Mouse (Mus musculus) gastrocnemius, adult 2 months (tissue): ENCODE data around the gene Fgf2. TPM values are rescaled to one million over a fixed set of nuclear protein-coding genes. Genes with fewer than 3 reads are reported as not detected.

Experiments used
- DNase-seq: peaks from one replicate; pipeline ENCODE4 v3.0.0; 2022
- H3K27ac ChIP-seq: fragments of 200-600 bp; 2 replicates; pipeline ENCODE4 v1.8.1; 2022; ENCODE audit warnings: mild to moderate bottlenecking
- H3K4me3 ChIP-seq: fragments of 200-600 bp; 2 replicates; pipeline ENCODE4 v1.8.1; 2022; ENCODE audit warnings: mild to moderate bottlenecking, moderate library complexity
- CTCF ChIP-seq: fragments of 200-600 bp; IDR thresholded peaks from 2 replicates; pipeline ENCODE4 v1.8.1; 2022; ENCODE audit warnings: antibody characterized with exemption, mild to moderate bottlenecking, moderate library complexity
- intact Hi-C: fragments of 180-260 bp; cut with DNase I; formaldehyde crosslinking; loops from one replicate; pipeline ENCODE4 v1.15.1; 2025
- total RNA-seq, 2 experiments: library from RNA; stranded (reverse); gene quantifications; 2 replicates each; pipeline ENCODE4 v1.2.3; 2021

Fgf2 gene
- total RNA-seq, 2 experiments from 2014 or later, result 5.4 to 12.1 TPM

GRCm38 (mm10) chr3:37328489-37328888 lies 19.7 kb upstream of the Fgf2 start:
- no peak overlapping the region for H3K4me3 ChIP-seq
- TF ChIP-seq CTCF, result no peak
- no peak for DNase-seq
- H3K27ac ChIP-seq, result 0 out of 2 replicates have a peak overlapping the region, but pooled peaks have one; percentile 6
- intact Hi-C loops, result no loop called here

DNA sequence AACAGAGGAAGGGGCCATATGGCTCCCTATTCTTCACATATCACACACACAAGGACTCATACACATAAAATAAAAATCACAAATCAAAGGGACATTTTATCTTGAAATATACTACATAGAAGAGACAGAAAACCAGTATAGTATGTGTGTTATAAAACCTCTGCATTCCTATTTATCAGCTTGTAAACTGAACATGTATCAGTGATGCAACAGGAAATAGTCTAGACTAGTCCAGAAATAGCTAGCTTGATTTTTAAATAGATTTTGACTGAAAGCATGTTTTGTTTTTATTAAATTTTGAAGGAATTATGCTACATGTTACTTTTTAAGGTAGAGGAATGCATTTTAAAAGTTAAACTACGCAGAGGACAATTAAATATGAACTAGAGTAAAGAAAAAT lies 18.2 kb upstream of the Fgf2 start:
- no peak for DNase-seq
- Histone ChIP-seq H3K4me3 (no peak overlapping the region), H3K27ac (no peak overlapping the region)
- intact Hi-C loops, result no loop called here
- TF ChIP-seq CTCF, result no peak

- intact Hi-C loops, result no loop called here
- Histone ChIP-seq H3K27ac (no peak overlapping the region), H3K4me3 (no peak overlapping the region)
- no peak for TF ChIP-seq CTCF
- DNase-seq, result no peak
Measured at GRCm38 (mm10) chr3:37331999-37332449, 16.1 kb upstream of the Fgf2 start.

DNA sequence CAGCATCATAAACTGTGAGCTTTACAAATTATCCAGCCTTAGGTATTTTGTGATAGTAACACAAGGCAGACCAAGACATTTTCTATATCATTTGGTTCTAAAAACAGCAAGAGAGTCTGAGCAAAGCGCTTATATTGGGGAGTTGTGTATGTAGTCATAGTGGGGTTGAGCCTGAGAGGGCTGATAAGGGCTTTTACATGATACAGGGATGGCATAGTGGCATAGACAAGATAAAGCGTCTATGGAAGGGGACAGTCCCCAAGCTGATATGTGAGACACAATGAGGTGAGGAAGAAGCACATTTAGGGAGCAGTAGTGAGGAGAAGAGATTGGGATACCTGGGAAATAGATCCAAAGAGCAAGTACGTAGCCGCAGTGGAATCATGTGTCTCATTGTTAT lies 14.1 kb upstream of the Fgf2 start:
- Histone ChIP-seq H3K27ac (no peak overlapping the region), H3K4me3 (no peak overlapping the region)
- DNase-seq, result no peak
- TF ChIP-seq CTCF, result no peak
- intact Hi-C loops, result no loop called here

DNA sequence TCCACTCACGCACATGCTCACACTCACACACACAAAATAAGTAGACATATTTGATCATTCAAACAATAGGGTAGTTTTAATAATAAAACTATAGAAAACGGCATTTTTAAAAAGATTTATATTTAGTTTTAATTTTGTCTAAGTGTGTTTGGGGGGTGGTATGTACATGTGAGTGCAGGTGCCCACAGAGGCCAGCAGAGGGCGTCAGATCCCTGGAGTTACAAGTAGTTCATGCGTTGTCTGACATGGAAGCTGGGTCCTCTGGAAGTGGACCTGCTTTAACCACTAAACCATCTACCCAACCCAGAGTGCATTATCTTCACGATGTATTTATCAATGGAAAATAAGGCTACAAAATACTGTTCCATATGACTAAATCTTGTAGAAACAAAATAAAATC lies 7.0 kb upstream of the Fgf2 start:
- no peak overlapping the region for H3K27ac ChIP-seq
- peak; percentile 71 for DNase-seq
- intact Hi-C loops, result loop anchor here (1.0 kb wide), 1 partner anchor 73 kb away; no protein-coding TSS in a partner anchor
- TF ChIP-seq CTCF, result peak; percentile 88
- H3K4me3 ChIP-seq, result no peak overlapping the region

DNA sequence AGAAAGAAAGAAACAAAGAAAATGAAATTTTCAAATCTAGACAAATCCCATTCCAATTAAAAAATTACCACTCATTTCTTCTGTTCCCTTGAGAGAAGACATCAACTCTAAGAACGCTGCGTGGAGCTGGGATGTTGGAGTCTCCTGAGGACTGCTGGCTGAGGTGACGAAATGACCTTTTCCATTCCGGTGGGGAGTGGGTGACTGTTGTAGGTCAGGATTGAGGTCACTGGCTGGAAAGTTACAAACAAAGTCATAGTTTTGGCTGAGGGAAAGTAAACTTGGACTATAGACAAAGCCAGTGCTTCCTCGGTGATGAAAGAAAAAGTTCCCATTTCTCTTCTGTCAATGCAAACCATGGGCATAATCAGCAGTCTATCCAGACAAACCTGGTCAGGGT lies 5.3 kb upstream of the Fgf2 start:
- no peak overlapping the region for H3K27ac ChIP-seq
- TF ChIP-seq CTCF, result no peak
- no peak overlapping the region for H3K4me3 ChIP-seq
- intact Hi-C loops, result no loop called here
- peak; percentile 41 for DNase-seq

GRCm38 (mm10) chr3:37347671-37348070 lies 475 bp upstream of the Fgf2 start:
- intact Hi-C loops, result no loop called here
- TF ChIP-seq CTCF, result no peak
- H3K4me3 ChIP-seq, result peak overlapping the region; percentile 75
- no peak for DNase-seq
- H3K27ac ChIP-seq, result peak overlapping the region; percentile 92

DNA sequence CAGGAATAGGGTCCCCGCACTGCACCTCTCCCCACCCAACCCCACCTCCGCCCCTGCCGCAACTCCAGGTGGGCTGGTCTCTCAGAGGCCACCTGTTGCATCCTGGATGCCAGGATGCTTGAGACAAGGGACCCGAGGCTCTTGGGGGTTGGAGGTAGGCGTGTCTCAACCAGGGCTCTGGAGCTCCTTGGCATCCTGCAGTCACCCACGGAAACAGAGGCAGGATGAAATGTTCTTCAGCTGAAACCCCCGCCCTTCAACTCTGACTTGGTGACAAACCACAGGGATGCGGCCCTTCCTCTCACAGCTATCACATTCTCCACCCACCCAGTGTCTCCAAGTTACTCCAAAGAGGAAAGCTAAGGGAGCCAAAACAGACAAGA lies 1.0 kb downstream of the Fgf2 start:
- intact Hi-C loops, result no loop called here
- peak overlapping the region; percentile 75 for H3K4me3 ChIP-seq
- DNase-seq, result peak; percentile 39
- H3K27ac ChIP-seq, result peak overlapping the region; percentile 92
- no peak for TF ChIP-seq CTCF

DNA sequence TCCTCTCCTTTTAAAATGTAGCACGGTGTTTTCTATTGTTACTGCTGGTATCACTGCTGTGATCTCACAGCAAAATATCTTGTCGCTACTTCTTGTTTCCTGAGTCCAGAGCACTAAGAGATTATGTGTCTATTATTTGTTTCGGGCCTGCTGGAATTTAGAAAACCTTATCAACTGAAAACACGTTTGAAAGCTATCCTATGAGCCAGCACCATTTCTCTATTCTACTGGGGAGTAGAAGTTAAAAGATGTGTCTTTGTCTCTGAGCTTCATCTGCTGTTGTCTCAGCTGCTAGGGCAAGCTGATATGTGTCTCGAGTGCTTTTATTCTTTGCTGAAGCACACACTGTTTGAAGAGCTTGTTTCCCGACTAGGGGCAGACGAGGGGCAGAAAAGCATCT lies 2.2 kb downstream of the Fgf2 start:
- Histone ChIP-seq H3K27ac (peak overlapping the region; percentile 16; the same call in 1 of the 2 replicates), H3K4me3 (peak overlapping the region; percentile 75; the same call in 1 of the 2 replicates)
- intact Hi-C loops, result no loop called here
- no peak for DNase-seq
- TF ChIP-seq CTCF, result no peak

- H3K27ac ChIP-seq, result peak overlapping the region; percentile 88
- DNase-seq, result peak; percentile 82
- no peak overlapping the region for H3K4me3 ChIP-seq
- intact Hi-C loops, result loop anchor here (2.0 kb wide), 1 partner anchor 27 kb away; no protein-coding TSS in a partner anchor
- TF ChIP-seq CTCF, result no peak
Measured at GRCm38 (mm10) chr3:37353951-37354481, 5.9 kb downstream of the Fgf2 start.

GRCm38 (mm10) chr3:37354737-37355136 lies 6.6 kb downstream of the Fgf2 start:
- DNase-seq, result no peak
- Histone ChIP-seq H3K27ac (peak overlapping the region; percentile 88), H3K4me3 (peak overlapping the region; percentile 21)
- intact Hi-C loops, result loop anchor here (2.0 kb wide), 1 partner anchor 26 kb away; no protein-coding TSS in a partner anchor
- no peak for TF ChIP-seq CTCF

DNA sequence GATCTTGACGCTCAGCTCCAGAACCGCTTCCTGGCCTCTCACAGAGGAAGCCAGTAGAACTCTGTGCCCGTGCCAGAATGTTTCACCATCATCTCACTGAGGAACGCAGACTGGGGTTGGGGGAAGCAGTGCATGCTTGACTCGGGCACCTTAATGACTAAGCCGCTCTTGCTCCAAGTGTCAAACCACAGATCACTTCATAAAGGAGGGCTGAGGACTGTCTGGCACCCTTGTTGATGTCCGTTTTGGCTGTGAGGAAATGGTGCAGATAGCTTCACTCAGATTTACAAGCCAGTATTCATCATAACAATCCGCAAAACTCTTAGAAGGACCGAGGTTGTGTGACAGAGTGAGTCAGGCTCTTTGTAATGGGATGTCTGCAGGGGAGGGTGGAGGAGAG lies 12.6 kb downstream of the Fgf2 start:
- intact Hi-C loops, result no loop called here
- TF ChIP-seq CTCF, result no peak
- peak; percentile 63 for DNase-seq
- H3K4me3 ChIP-seq, result no peak overlapping the region; the same call in 1 of the 2 replicates
- peak overlapping the region; percentile 71 for H3K27ac ChIP-seq

DNA sequence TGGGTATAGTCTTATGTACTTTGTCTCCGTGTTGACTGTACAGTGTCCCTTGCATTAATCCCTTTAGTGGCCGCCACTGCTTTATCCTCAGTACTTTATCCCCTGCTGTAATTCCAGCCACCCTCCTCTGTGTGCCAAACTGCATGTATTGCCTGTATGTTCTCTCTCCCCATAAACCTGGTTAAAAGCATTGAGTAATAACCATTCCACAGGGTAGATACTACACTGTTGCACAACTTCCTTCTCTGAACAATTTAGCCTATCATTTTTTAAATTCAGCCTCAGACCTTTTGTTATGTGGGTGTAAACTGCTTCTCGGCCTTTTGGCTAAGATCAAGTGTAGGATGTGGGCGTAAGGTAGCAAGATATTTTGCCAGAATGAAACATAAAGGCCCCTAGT lies 17.0 kb downstream of the Fgf2 start:
- intact Hi-C loops, result no loop called here
- Histone ChIP-seq H3K27ac (no peak overlapping the region), H3K4me3 (no peak overlapping the region)
- no peak for DNase-seq
- TF ChIP-seq CTCF, result no peak

- Histone ChIP-seq H3K4me3 (no peak overlapping the region), H3K27ac (peak overlapping the region; percentile 16; the same call in 1 of the 2 replicates)
- no peak for DNase-seq
- no peak for TF ChIP-seq CTCF
- intact Hi-C loops, result no loop called here
Measured at GRCm38 (mm10) chr3:37365976-37366375, 17.8 kb downstream of the Fgf2 start.
